Mouse (Mus musculus): ENCODE results near the gene Tgfbrap1. TPM values are rescaled to one million over a fixed set of nuclear protein-coding genes. Genes with fewer than 3 reads are reported as not detected.

Tgfbrap1 gene
- polyA plus RNA-seq, 1 experiment from 2014 or later, result 8.3 TPM

GRCm38 (mm10) chr1:43094206-43094605 is 4.2 kb downstream of the Tgfbrap1 start:
- Histone ChIP-seq H3K27me3 (replicated peaks) (no peaks in the 10 kb centered on the region), H3K4me2 (replicated peaks) (no peak overlapping the region), H3K4me1 (replicated peaks) (peaks cover 3% of the 10 kb centered on the region; the same call in 1 of the 2 replicates), H3K4me3 (replicated peaks) (no peak overlapping the region), H3K36me3 (no peaks in the 10 kb centered on the region), H3K9ac (no peak overlapping the region), H3K27ac (no peak overlapping the region), H3K9me3 (no peaks in the 10 kb centered on the region)
- ATAC-seq, result no peak
- WGBS, result 92% methylated on average over 2 of the region's 2 CpGs

DNA sequence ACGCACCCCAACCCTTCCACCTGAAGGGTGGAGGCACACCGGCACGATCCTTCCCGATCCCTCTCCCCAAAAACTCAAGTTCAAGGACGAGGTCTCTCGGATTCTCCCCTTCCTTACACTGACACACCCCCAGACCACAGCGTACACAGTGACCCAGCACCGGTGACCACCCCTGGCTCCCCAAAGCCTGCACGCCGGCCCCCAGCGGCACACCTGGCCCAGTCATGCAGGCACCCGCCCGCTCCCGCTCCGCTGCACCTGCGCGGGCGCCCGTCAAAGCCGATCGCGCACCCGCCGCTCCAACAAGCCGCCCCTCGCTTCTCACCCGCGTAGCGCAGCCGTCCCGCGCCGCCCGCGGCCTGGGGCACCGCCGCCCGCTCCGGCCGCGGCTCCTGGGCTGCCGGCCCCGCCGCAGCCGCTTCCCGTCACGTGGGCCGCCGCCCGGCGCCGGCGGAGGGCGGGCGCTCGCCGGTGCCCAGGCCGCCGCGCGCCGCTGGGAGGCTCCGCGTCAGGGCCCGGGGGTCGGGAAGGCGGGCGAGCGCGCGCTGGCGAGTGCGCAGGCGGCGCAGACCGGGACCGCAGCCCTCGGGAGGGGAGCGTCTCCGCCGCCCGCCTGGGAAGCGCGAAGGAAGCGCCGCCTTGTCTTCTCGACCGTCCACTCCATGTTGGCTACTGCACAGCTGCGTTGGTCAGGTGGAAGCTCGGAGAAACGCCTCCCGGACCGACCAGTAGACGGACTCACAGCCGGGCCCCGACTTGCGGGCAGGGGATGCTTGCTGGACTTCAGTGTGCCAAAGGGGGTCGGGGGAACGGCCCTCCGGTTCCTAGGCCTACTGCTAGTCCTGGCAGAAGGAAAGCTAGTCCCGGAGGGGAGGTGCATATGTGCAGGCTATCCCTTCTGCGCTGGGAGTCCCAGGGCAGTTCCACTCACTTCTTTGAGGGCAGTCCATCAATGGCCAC is 6.1 kb downstream of the Tgfbrap1 start:
- no peaks in the 10 kb centered on the region for H3K27me3 ChIP-seq (replicated peaks)
- H3K27ac ChIP-seq, result peak overlapping the region; percentile 79
- peak overlapping the region; percentile 65 for H3K4me2 ChIP-seq (replicated peaks)
- peak; percentile 95 for ATAC-seq
- under 1% methylated on average over 98 of the region's 102 CpGs for WGBS
- H3K9me3 ChIP-seq, result no peaks in the 10 kb centered on the region
- H3K4me1 ChIP-seq (replicated peaks), result peaks cover 3% of the 10 kb centered on the region; the same call in 1 of the 2 replicates
- peak overlapping the region; percentile 93 for H3K9ac ChIP-seq
- no peaks in the 10 kb centered on the region for H3K36me3 ChIP-seq
- H3K4me3 ChIP-seq (replicated peaks), result peak overlapping the region; percentile 78

- WGBS, result 42% methylated on average over 13 of the region's 13 CpGs
- peak; percentile 20 for ATAC-seq
- peaks cover 3% of the 10 kb centered on the region; the same call in 1 of the 2 replicates for H3K4me1 ChIP-seq (replicated peaks)
- peak overlapping the region; percentile 78 for H3K4me3 ChIP-seq (replicated peaks)
- peak overlapping the region; percentile 65 for H3K4me2 ChIP-seq (replicated peaks)
- H3K36me3 ChIP-seq, result no peaks in the 10 kb centered on the region
- H3K9ac ChIP-seq, result peak overlapping the region; percentile 93
- no peaks in the 10 kb centered on the region for H3K27me3 ChIP-seq (replicated peaks)
- no peak overlapping the region for H3K27ac ChIP-seq
- no peaks in the 10 kb centered on the region for H3K9me3 ChIP-seq
Measured at GRCm38 (mm10) chr1:43091306-43092055, 7.0 kb downstream of the Tgfbrap1 start.

DNA sequence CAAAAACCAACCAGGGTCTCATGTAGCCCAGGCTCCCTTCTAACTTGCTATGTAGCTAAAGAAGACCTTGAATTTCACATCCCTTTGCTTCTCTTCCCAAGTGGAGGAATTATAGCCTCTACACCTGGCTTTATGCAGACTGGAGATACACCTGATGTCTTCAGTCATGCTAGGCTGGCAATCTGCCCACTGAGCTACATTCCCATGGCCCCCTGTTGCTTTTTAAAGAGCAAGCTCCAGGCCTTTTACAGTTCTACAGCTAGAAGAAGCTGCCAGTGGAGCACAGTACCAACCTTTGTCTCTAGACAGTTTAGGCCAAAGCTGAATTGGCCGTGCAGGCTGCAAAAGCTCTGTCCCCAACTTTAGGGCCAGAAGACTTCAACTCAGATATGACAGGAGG is 8.0 kb downstream of the Tgfbrap1 start:
- Histone ChIP-seq H3K36me3 (no peaks in the 10 kb centered on the region), H3K4me2 (replicated peaks) (no peak overlapping the region), H3K9ac (no peak overlapping the region), H3K27me3 (replicated peaks) (no peaks in the 10 kb centered on the region), H3K9me3 (no peaks in the 10 kb centered on the region), H3K27ac (no peak overlapping the region), H3K4me3 (replicated peaks) (no peak overlapping the region), H3K4me1 (replicated peaks) (peaks cover 3% of the 10 kb centered on the region; the same call in 1 of the 2 replicates)
- ATAC-seq, result no peak
- WGBS, result 89% methylated on average over 1 of the region's 1 CpGs

- 79% methylated on average over 5 of the region's 5 CpGs for WGBS
- no peak for ATAC-seq
- Histone ChIP-seq H3K27ac (no peak overlapping the region), H3K4me1 (replicated peaks) (no peaks in the 10 kb centered on the region), H3K9me3 (no peaks in the 10 kb centered on the region), H3K9ac (no peak overlapping the region), H3K36me3 (no peaks in the 10 kb centered on the region), H3K27me3 (replicated peaks) (no peaks in the 10 kb centered on the region), H3K4me2 (replicated peaks) (no peak overlapping the region), H3K4me3 (replicated peaks) (no peak overlapping the region)
Measured at GRCm38 (mm10) chr1:43082946-43083345, 15.5 kb downstream of the Tgfbrap1 start.

DNA sequence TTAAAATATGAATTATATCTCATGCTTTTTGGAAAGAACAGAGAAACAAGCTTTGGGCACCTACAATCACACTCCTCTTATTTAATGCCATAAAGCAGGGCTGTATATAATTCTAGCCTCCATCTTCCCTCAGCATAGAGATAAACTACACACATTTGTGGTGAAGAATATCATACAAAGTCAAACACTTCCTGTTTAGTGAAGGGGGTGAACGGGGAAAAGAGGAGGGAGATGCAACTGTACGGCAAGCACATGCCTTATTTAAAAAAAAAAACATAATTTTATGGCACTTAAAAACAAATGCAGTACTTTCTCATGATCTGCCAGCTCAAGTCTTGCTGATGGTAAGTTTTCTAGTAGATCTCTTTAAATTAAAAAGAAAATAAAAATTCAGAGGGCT is 20.3 kb downstream of the Tgfbrap1 start:
- Histone ChIP-seq H3K4me3 (replicated peaks) (no peak overlapping the region), H3K4me2 (replicated peaks) (no peak overlapping the region), H3K36me3 (no peaks in the 10 kb centered on the region; the same call in 1 of the 2 replicates), H3K4me1 (replicated peaks) (no peaks in the 10 kb centered on the region), H3K27ac (no peak overlapping the region), H3K9ac (no peak overlapping the region), H3K9me3 (no peaks in the 10 kb centered on the region), H3K27me3 (replicated peaks) (no peaks in the 10 kb centered on the region)
- 68% methylated on average over 2 of the region's 2 CpGs for WGBS
- ATAC-seq, result no peak

- ATAC-seq, result no peak
- H3K27me3 ChIP-seq (replicated peaks), result no peaks in the 10 kb centered on the region
- H3K4me2 ChIP-seq (replicated peaks), result no peak overlapping the region
- no peaks in the 10 kb centered on the region for H3K9me3 ChIP-seq
- no peak overlapping the region for H3K27ac ChIP-seq
- H3K4me3 ChIP-seq (replicated peaks), result no peak overlapping the region
- H3K9ac ChIP-seq, result no peak overlapping the region
- H3K4me1 ChIP-seq (replicated peaks), result no peaks in the 10 kb centered on the region
- WGBS, result 85% methylated on average over 2 of the region's 2 CpGs
- H3K36me3 ChIP-seq, result no peaks in the 10 kb centered on the region; the same call in 1 of the 2 replicates
Measured at GRCm38 (mm10) chr1:43074791-43075190, 23.6 kb downstream of the Tgfbrap1 start.

- no peak overlapping the region for H3K4me2 ChIP-seq (replicated peaks)
- no peaks in the 10 kb centered on the region for H3K9me3 ChIP-seq
- ATAC-seq, result no peak
- 74% methylated on average over 1 of the region's 1 CpGs for WGBS
- H3K27me3 ChIP-seq (replicated peaks), result no peaks in the 10 kb centered on the region
- no peak overlapping the region for H3K27ac ChIP-seq
- H3K36me3 ChIP-seq, result no peaks in the 10 kb centered on the region; the same call in 1 of the 2 replicates
- H3K4me1 ChIP-seq (replicated peaks), result no peaks in the 10 kb centered on the region
- H3K9ac ChIP-seq, result no peak overlapping the region
- H3K4me3 ChIP-seq (replicated peaks), result no peak overlapping the region
Measured at GRCm38 (mm10) chr1:43072561-43072960, 25.9 kb downstream of the Tgfbrap1 start.

DNA sequence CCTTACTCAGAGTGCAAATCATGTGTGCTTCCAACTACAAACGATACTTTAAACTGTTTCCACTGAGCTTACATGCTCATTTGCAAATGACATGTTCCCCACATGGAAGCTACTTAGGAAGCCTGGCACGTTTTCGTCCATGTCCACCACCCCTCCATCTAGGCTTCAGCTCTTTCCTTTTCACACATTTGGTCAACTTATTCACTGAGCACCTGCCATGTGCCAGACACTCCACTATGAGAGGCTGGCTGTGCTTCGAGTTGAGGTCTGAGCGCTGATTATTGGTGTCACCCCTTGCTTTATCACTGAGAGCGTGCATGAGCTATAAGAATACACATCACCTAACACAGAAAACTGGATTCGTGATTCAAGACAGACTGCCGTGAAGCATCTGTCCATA is 26.4 kb downstream of the Tgfbrap1 start:
- Histone ChIP-seq H3K9ac (no peak overlapping the region), H3K27me3 (replicated peaks) (no peaks in the 10 kb centered on the region), H3K9me3 (no peaks in the 10 kb centered on the region), H3K4me2 (replicated peaks) (no peak overlapping the region), H3K27ac (no peak overlapping the region), H3K4me3 (replicated peaks) (no peak overlapping the region), H3K4me1 (replicated peaks) (no peaks in the 10 kb centered on the region), H3K36me3 (no peaks in the 10 kb centered on the region; the same call in 1 of the 2 replicates)
- 93% methylated on average over 8 of the region's 8 CpGs for WGBS
- no peak for ATAC-seq

DNA sequence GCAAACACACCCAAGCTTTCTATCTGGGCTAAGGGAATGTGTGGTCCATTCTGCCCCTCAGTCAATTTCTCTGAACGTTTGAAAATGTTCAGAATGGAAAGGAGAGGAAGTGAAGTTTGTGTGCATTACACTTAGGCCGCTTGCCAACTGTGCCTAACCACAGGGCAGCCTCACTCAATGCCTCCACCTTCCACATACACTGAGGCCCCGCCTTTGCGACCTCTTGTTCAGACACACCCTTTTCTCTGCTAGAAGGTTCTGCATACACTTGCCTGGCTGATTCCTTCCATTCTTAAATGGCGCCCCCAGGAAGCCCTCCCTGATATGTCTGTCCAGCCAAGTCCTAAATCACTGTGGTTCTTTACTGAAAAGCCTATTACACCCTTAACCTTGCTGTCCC is 27.7 kb downstream of the Tgfbrap1 start:
- no peak overlapping the region for H3K27ac ChIP-seq
- H3K9ac ChIP-seq, result no peak overlapping the region
- no peaks in the 10 kb centered on the region for H3K27me3 ChIP-seq (replicated peaks)
- no peak overlapping the region for H3K4me2 ChIP-seq (replicated peaks)
- WGBS, result 75% methylated on average over 5 of the region's 5 CpGs
- H3K36me3 ChIP-seq, result no peaks in the 10 kb centered on the region; the same call in 1 of the 2 replicates
- no peak for ATAC-seq
- no peaks in the 10 kb centered on the region for H3K9me3 ChIP-seq
- no peak overlapping the region for H3K4me3 ChIP-seq (replicated peaks)
- H3K4me1 ChIP-seq (replicated peaks), result no peaks in the 10 kb centered on the region

DNA sequence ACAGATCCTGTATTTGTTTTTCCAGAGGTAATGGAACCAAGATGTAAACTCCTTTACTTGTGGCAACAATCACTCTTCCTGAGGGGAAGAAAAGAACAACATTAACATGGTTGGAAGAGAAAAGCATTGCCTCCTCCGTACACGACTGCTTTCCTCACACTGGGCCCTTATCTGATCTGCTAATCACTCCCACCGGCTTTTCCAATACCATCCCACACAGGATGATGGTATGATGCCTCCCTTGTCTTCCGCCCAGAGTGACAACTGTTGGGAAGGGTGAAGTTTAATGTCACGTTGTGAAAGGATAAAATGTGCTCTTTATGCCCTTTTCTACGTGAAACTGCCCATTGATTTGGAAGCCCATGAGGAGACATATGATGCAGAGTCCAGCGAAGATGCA is 30.9 kb downstream of the Tgfbrap1 start:
- H3K9ac ChIP-seq, result no peak overlapping the region
- H3K4me2 ChIP-seq (replicated peaks), result no peak overlapping the region
- no peak overlapping the region for H3K4me3 ChIP-seq (replicated peaks)
- no peaks in the 10 kb centered on the region for H3K4me1 ChIP-seq (replicated peaks)
- H3K27me3 ChIP-seq (replicated peaks), result no peaks in the 10 kb centered on the region
- H3K36me3 ChIP-seq, result no peaks in the 10 kb centered on the region
- ATAC-seq, result no peak
- H3K27ac ChIP-seq, result no peak overlapping the region
- H3K9me3 ChIP-seq, result no peaks in the 10 kb centered on the region
- 75% methylated on average over 7 of the region's 7 CpGs for WGBS

GRCm38 (mm10) chr1:43066573-43066972 is 31.9 kb downstream of the Tgfbrap1 start:
- Histone ChIP-seq H3K4me1 (replicated peaks) (no peaks in the 10 kb centered on the region), H3K27ac (no peak overlapping the region), H3K4me3 (replicated peaks) (no peak overlapping the region), H3K4me2 (replicated peaks) (no peak overlapping the region), H3K36me3 (no peaks in the 10 kb centered on the region; the same call in 1 of the 2 replicates), H3K9me3 (no peaks in the 10 kb centered on the region), H3K27me3 (replicated peaks) (no peaks in the 10 kb centered on the region), H3K9ac (no peak overlapping the region)
- ATAC-seq, result no peak
- 84% methylated on average over 8 of the region's 8 CpGs for WGBS
